Mouse (Mus musculus) neural tube, embryonic 10.5 days (tissue): ENCODE results near the gene Tbca.

Experiments used
- DNase-seq: peaks from one replicate; pipeline ENCODE4 v3.0.0-alpha.2; 2017; ENCODE audit warnings: low spot score; ENCODE audit errors: extremely low spot score

Tbca gene

DNA sequence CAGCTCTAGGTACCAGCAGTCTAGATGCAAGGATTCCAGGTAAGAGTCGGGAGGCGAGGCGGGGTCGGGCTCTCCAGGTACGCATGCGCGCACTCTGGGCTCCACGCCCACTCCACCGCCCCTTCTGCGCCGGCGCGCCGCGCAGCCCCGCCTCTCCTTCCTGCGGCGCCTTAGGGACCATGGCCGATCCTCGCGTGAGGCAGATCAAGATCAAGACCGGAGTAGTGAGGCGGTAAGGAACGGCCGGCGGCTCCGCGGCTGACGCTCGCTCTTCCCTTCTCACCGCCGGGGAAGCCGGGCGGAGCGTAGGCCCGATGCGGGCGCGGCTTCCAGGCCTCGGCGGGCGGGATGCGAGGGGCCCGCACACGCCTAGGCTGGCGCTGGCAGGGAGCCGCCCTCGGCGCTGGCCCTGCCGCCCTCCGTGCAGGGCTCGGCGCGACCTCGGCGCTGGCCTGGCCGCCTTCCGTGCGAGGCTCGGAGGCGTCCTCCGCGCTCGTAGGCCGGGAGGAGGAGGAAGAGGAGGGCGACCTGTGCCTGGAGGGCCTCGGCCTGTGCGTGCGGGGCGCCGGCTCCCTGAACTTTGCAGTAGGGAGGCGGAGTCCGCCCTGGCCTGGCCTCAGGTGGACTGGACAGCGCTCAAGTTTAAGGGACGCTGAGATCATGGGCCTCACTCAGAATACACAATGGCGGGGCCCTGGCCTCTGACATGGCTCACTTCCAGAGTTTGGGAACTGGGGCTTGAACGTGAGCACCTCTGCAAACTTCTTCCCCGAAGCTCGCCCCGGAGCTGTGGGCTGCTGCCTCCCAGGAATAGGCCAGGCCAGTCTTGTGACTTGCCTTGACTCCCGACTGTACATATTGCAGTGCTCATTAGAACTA, at the start of gene Tbca:
Gene Tbca (plus strand): TSS at position 140 of the 879 bp plus-strand sequence.
- peak; percentile 93 for DNase-seq

DNA sequence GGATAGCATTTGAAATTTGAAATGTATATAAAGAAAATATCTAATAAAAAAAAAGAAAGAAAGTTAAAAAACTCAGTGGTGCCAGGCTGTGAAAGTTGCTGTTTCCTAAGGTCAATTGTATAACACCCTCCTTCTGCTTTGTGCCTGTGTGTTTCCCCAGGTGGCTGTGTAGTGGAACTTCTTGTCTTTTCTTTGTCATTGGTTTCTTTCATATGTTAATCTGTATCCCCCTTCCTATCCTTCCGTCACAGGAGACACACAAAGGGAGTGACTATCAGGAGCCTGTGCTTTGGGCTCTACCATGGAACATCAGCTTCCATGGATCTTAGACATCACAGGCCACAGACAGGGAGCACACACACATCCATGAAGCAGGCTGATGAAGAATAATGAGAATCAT, 43.5 kb upstream of the Tbca start:
- no peak for DNase-seq

DNA sequence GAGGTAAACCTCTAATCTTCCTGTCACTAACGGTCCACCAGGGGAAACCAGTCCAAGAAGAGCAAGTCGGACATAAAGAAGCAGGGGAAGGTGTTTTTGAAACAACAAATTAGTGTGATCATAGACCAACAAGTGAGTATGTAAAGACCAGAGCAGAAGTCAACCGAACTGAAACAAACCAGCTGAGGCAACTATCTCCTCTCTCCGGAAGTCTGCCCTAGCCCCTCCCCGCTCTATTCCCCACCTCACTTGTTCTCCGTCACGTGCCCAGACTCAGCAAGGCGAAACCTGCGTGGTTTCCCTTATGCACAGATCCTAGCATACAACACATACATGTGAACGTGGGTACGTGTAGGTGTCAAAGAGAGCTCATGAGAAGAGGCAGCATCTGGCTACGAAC, 22.9 kb upstream of the Tbca start:
- DNase-seq: no peak

DNA sequence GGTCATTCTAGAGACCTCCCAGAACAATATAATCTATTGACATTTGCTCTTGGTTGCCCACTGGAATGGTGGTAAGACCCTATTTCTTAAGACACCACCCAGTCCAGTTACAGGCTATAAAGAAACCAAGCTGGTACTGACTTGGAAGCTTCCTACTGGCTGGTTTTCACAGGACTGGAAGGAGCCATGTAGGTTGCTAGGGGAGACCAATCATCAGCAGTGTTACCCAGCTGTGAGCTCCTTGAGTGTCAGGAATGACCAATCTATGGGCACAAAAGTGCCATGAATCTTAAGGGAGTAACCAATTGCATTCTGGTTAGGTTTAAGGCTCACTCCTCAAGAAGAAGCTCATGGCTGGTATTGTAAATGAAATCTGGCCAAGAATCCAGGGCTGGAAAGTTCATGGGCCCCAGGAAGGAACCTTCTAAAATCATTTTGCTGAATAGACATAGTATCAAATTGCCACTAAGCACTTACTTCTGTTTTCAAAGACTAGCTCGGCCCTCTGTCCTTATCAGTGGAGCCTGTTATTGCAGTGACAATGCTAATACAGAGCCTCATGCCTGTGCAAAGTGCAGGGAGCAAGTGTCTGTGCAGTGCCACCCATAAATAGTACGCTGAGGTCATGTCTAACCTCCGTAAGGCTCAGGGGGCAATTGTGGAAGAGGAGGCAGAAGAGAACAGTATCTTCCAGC, 20.1 kb upstream of the Tbca start:
- no peak for DNase-seq

DNA sequence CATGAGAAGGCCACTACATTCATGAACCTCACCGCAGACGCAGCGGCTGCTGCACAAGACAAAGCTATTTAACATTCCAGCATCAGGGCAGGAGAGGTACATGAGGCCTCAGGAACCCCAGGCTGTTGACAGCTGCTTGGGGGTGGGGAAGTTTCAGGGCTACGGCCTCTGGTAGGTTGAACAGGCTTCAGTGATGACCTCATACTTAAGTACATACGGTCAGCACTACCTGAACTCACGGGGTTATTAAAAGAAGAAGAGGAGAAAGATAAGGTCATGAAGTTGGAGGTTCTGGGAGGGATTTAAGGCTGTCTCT, 19.6 kb upstream of the Tbca start:
- no peak for DNase-seq

DNA sequence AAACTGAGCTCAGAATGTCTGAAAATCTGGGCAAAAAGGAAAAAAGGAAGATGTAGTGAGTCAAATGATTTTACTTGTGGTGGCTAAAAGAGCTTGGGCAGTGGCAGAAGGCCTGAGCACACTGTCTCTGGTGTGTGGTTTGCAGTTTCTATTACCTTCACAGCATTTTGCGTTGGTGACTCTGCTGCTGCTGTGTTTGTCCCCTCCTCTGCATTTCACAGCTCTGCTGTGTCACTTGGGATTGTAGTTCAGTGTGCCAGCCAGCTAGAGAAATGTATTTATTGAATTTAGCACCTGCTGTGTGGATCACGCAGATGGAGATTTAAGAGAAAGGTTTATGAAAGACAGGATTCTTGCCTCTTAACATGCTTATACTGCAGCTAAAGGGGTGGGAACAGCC, 1.8 kb upstream of the Tbca start:
- DNase-seq: no peak

DNA sequence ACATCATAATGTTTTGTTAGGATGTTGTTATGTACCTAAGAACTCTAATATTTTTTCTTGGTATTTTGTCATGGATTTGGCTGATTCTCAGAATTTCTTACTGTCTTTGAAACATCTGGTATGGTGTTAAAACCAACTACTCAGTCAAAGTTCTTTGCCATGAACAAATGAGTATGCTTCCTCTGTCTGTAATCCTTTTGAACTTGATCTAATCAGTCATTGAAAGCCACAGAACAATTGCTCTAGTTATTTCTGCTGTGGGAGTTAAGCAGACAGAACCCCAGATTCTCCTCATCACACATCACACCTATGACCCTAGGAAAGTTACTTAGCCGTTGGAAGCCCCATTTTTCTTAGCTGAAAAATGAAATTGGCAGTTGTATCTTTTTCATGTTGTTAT, 6.0 kb downstream of the Tbca start:
- DNase-seq: no peak

DNA sequence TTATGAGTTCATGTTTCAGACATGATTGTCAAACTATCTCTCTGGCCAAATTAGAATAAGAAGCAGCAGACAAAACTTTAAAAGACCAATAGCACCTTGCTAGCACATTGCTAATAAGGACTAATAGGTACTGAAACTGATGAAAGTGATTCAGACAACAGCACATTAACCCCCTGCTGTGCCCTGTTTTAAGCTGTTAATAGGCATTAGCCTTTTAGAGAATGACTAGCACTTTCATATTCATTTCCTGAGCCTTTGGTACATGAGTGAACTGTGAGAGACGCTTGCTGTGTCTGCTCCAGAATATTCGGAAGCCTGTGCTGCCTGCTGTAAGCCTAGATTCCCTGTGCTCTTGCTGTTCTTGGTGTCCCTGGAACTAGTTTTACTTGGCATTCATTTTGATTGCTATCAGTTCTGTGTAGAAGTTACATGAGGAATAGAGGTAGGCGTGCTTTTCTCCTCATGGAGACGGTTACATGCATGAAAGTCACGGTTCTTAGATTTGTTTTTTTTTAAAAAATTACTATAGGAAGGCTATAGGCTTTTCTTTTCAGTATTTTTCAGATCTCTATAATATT, 14.9 kb downstream of the Tbca start:
- DNase-seq: no peak

DNA sequence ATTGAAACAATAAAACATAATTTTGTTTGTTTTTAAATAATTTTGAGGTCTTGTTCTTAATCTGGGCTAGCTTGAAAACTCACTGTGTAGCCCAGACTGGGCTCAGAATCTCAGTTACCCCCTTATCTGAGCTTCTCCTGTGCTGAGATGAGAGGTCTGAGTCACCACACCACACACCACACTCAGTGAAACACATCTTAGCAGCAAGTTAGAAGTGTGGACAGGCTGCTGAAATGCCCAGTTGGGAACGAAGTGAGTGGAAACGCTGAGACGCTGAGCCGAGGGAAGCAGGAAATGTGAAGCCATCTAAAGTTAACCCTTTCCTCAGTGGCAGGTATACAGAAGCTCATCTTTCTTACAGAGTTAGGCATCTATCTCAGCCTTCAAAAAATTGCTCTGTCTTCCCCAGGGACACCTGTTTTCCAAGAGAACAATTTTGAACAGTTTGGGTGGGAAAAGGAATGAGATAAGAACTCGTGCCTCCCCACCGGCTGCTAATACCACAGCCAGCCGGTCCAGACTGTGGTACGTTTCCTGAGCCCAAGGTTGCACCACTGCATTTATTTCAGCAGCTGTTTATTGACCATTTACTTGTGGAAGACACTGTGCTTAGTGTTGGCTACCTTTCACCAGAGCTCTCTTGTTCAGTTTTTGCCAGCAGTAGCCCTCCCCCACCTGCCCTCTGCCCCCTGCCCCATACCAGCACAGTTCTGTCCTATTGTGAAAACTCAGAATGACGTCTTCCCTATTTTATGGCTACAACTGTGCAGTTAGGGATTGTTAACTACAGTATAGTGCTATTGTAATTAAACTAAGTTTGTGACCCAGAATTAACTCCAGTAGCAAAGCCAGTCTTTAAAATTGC, 17.8 kb downstream of the Tbca start:
- DNase-seq: no peak

DNA sequence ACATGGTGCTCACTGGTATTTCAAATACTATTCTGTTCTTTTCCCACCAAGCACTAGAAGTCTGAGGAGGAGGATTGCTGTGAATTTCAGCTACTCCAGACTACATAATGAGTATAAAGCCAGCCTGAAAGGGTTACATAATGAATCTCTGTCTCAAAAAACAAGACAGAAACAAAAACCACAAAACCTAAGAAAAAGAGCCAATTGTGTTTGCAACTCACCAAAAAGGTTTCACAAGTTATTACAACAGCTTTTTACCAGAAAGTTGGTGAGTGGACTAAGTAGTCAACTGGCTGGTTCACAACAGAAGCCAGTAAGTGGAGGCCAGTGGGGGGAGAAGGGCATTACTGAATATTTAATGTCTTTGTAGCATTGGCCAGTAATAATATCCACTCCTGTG, 19.9 kb downstream of the Tbca start:
- no peak for DNase-seq

DNA sequence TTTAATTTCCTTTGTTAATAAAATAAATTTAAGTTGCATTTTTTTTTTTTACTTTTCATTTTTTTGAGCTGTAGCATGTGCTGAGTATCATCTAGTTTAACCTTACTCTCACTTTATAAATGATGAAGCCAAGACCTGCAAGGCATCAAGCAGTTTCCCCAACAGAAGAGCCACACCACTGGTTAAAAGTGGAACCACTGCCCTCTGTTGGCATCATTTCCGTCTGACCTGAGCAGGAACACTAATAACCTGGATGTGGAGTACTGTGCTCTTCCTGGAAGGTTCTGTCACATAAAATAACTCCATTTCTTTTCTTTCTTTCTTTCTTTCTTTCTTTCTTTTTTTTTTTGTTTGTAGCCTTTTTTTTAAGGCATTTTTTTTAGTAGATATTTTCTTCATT, 21.0 kb downstream of the Tbca start:
- DNase-seq: no peak

DNA sequence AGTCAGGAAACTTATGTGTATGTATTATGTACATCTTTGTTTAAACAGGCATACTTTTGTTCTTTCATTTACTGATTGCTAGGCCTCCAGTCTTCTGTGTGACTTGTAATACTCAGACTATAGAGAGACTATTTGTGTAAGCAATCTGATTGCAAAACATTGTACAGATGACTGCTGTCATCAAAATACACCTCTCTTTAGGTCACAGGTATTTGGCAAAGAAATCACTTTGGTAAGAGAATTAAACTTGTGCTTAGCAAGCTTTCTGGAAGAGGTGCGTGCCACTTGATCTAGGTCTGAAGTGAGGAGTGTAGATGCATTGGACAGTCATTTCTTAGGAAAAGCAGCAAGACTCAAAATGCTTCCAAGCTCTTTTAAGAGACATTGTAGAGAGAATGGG, 22.7 kb downstream of the Tbca start:
- no peak for DNase-seq

DNA sequence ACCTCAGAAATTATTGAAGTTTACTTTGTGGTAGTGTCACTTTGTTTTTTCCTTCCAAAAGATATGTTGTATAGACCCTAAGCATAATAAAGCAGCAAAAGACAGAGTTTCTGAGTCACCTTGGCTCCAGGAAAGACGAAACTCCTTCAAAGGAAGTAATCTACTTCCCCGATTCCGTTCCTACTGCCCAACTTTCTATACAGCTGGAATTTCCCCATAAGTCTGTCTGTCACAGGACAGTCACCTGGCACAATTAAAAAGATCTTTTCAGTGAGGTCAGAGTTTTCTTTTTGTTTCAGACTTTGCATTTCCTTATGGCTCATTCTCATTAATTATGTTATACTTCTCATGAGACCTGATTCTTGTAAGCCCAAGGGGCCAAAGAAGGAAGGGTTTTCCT, 25.1 kb downstream of the Tbca start:
- no peak for DNase-seq

DNA sequence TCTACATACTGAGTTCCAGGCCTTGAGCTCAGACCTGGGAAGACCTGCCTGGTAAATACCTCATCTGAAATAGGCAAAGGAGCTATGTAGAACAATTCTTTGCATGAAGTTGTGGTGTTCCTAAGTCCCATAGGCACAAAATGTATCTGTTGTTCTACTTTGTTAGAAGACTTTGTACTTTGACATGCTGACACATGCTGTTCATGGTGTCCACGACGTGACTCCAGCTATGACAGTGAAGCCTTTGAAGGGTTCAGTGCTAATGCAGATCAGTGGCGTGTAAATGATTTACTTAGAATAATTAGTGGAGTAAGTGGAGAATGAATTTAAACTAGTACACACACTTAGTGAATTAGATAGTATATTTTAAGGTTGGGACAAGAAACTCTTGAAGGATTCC, 31.8 kb downstream of the Tbca start:
- DNase-seq: no peak

DNA sequence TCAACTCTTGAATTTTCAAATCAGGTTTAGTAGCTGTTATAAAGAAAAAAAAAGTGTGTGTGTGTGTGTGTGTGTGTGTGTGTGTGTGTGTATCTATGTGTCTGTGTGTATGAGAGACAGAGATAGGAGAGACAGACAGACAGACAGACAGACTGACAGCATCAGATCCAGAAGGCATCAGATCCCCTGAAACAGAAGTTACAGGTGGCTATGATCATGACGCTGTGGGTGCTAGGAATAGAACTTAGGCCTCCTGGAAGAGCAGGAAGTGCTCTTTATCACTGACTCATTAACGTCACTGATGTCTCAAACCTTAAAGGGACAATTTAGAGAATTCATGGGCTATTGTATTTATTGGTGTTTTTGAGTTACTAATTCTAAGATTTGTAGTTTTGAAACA, 32.2 kb downstream of the Tbca start:
- no peak for DNase-seq

DNA sequence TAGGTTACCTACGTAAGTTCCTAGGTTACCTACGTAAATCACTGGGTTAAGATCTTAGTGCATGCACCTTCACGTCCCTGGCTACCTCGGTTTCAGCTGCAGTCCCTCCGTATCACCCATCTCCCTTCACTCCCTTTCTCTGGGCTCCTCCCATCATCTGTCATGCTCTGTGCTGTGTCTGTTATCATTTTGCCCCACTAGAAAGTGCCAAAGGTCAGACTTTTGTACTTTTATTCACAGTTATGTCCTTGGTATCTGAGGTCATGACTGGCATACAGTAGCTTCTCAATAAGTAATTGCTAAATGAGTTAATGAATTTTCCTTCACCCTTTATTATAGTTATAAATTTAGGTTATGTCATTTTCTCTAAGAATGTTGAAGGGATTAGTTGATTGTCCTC, 37.7 kb downstream of the Tbca start:
- no peak for DNase-seq

DNA sequence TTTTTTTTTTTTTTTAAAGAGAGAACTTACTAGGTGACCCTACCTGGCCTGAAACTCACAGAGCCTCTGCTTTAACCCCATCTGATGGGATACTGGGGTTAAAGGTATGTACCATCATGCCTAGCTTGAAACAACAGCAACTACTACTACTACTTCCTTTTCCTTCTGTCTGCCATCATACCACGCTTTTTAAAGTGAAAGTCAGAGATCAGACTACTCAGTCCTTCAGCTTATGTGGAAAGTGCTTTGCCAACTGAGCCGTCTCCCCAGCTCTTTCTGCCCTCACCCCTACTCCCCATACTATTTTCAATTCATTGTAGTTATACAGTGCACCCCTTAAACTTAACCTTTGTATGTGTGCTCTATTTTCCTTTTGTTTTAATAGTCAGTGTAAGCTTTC, 38.3 kb downstream of the Tbca start:
- no peak for DNase-seq

DNA sequence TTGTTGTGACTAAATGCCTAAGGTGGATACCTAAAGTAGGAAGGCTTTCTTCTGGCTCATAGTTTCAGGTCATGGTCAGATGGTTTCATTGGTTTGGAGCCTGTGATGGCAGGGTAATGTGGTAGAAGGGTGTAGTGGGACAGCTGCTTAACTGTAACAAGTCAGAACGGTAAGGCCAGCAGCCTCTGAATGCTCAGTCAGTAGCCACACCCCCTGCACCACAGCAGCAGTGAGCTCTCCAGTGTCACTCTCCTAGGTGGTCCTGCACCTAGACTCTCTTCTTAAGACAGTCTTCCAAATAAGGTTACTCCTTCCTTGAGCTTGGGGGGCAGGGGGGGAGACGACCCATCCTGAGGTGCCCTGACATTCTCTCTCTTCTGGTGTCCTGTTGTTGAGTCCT, 39.1 kb downstream of the Tbca start:
- DNase-seq: no peak

DNA sequence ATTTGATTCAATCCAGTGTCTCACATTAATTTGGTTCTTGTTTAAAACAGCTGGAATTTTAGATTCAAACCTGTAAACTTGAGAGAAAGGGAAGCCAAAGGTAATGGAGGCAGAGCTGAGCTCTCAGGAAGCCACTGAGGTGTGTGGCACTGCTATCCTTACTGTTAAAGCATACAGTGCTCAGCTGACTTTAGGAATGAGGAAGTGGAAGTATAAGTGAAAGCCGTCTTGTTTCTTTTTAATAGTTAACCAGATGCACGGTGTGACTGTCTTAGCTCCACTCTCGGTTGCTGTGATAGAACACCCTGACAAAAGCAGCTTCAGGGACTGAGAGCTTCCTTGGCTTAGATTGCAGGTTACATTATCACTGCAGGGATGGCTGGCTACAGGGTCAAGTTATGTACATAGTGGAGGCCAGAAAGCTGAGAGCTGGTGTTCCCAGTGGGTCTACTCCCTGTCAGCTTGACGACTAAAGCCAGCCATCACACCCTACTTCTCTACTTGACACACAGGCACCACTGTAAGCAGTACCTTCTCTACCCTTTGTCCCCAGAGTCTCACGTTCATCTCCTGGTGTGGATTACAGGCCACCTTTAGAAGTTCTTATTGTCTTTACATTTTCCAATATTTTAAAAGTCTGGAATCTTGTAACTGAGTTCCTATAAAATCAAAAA, 49.5 kb downstream of the Tbca start:
- no peak for DNase-seq

DNA sequence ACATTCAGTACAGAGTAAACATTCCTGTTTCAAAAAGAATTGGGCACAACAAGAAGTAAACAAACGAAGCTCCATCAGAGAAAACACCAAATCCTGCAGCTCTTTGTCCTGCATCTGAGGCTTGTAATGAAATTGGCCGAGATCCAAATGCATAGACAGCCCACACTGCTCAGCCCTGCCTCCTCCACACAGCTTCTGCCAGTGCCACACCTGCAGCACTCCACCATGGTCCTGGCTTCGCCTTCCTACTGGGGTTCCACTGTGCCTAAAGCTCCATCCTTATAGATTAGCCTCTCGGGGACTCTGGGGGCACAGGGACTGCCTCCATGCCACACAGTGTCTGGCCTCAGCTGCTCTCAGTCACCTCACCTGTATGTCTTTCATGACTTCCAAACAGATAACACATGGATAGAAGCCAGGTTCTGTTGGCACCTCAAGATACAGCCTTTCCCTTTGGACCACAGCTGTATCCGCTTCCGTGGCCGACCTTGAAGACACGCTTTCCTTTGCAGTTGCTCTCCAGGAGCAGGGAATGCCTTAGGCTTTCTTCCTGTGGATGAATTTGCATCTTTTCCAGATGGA, 50.1 kb downstream of the Tbca start:
- DNase-seq: no peak

DNA sequence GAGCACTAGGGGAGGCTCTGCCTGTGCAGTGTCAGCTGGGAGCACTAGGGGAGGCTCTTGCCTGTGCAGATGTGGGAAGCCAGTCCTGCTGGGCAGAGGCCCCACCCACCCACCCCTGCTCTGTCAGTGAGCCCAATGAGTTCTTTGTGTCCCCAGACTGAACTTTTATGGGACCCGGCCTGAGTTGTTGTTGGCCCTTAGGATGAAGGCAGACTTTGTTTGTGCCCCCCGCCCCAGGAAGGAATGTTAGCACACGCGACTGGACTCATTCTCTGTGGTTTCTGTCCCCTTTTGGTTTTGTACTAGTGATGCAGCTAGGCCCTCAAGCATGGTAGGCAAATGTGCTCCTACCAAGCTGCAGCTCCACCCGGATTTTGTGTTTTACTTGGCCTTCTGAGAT, 54.5 kb downstream of the Tbca start:
- no peak for DNase-seq
